Mouse (Mus musculus) spleen, adult 2 months (tissue): ENCODE data around the gene Myo6.

ENCODE experiments used
- CTCF ChIP-seq: fragments of 200-500 bp; IDR thresholded peaks from 2 replicates; pipeline ENCODE4 v1.5.1; 2011; ENCODE audit warnings: mild to moderate bottlenecking, inconsistent platforms; ENCODE audit not compliant: insufficient read depth, insufficient read length, insufficient replicate concordance; ENCODE audit errors: extremely low read depth
- POLR2A ChIP-seq: fragments of 200-500 bp; IDR thresholded peaks from 2 replicates; pipeline ENCODE4 v1.6.1; 2011; ENCODE audit warnings: low read depth, low read length, inconsistent platforms

DNA sequence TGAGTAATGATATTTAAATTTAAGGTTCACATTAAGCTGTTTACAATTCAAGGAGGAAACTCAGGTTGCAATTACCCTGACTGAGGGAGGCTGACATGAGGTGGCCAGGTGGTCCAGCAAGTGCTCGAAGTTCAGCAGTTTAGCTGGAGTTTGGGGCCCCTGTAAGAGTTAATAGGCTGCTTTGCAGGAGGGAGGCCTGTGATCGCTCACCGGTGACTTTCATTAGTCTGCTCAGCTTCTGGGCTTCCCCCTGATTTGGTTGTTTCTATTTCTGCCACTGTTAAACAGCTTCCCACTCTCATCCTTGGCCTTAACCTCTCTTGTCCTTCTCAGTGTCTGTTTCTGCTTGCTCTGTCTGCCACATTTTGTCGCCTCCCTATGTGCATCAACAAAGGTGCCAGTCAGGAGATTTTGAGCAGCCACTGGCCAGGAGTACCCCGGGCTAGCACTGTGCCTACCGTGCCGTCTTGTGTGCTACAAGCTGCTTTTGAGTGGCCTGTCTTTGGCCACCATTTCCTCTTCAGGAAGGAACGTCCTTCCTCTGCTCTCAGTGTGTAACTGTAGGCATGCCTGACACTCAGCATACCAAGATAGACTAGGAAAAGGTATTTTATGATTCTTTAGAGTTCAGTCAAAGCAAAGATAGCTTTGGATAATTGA is 97.7 kb downstream of the Myo6 start:
- TF ChIP-seq CTCF (no peak), POLR2A (no peak)
